Mouse (Mus musculus) v-Abl transformed pro-B cells (cell line): Measurements from ENCODE around the gene Shisa6.

Experiments used
- in situ Hi-C, 2 experiments: fragments of 400-800 bp; cut with MboI; formaldehyde crosslinking; loops; one replicate each; pipeline ENCODE4 v1.15.1; 2025; ENCODE audit not compliant: unreplicated experiment in 2 of 2

Shisa6 gene

GRCm38 (mm10) chr11:66258851-66259250 is 266.9 kb downstream of the Shisa6 start:
- in situ Hi-C loops, result no loop called here

- in situ Hi-C loops, result no loop called here
Measured at GRCm38 (mm10) chr11:66247115-66247514, 278.6 kb downstream of the Shisa6 start.

GRCm38 (mm10) chr11:66236557-66236956 is 289.2 kb downstream of the Shisa6 start:
- in situ Hi-C loops, result no loop called here

- in situ Hi-C loops, result no loop called here
Measured at GRCm38 (mm10) chr11:66232891-66233290, 292.9 kb downstream of the Shisa6 start.

- in situ Hi-C loops, result no loop called here
Measured at GRCm38 (mm10) chr11:66222133-66222532, 303.6 kb downstream of the Shisa6 start.

GRCm38 (mm10) chr11:66218469-66218868 is 307.3 kb downstream of the Shisa6 start:
- in situ Hi-C loops, result no loop called here

- in situ Hi-C loops, result no loop called here
Measured at GRCm38 (mm10) chr11:66188627-66189287, 337.0 kb downstream of the Shisa6 start.

GRCm38 (mm10) chr11:66188146-66188545 is 337.6 kb downstream of the Shisa6 start:
- in situ Hi-C loops, result no loop called here

- in situ Hi-C loops, result no loop called here
Measured at GRCm38 (mm10) chr11:66177781-66178180, 348.0 kb downstream of the Shisa6 start.

- in situ Hi-C loops, result no loop called here
Measured at GRCm38 (mm10) chr11:66167801-66168651, 357.7 kb downstream of the Shisa6 start, which contains the start of gene Dnah9. Gene Dnah9 (minus strand): TSS chr11:66168551.

- in situ Hi-C loops, result no loop called here
Measured at GRCm38 (mm10) chr11:66164022-66164421, 361.7 kb downstream of the Shisa6 start.
